Mouse (Mus musculus) hindbrain, embryonic 11.5 days (tissue): ENCODE data around the gene Dhx33. TPM values are rescaled to one million over a fixed set of nuclear protein-coding genes. Genes with fewer than 3 reads are reported as not detected.

Source experiments
- ATAC-seq: fragments of 200-750 bp; cut with Nextera tagmentation; 2 replicates; pipeline ENCODE4 v1.8.0; 2017; ENCODE audit warnings: mild to moderate bottlenecking, moderate TSS enrichment, moderate library complexity; ENCODE audit not compliant: low FRiP score
- DNase-seq: peaks from one replicate; pipeline ENCODE4 v3.0.0-alpha.2; 2015; ENCODE audit warnings: low spot score
- H3K27ac ChIP-seq: fragments of 300-500 bp; sonication (generic); 2 replicates; pipeline ENCODE4 v1.5.1; 2014; ENCODE audit warnings: mild to moderate bottlenecking, low read depth, low read length
- H3K27me3 ChIP-seq: fragments of 300-500 bp; sonication (generic); 2 replicates; pipeline ENCODE4 v1.6.1; 2014; ENCODE audit warnings: mild to moderate bottlenecking, low read length, moderate library complexity, mixed read lengths; ENCODE audit not compliant: control insufficient read depth, insufficient read depth
- H3K36me3 ChIP-seq: fragments of 300-500 bp; sonication (generic); 2 replicates; pipeline ENCODE4 v1.6.1; 2014; ENCODE audit warnings: mild to moderate bottlenecking, low read length, moderate library complexity, mixed read lengths; ENCODE audit not compliant: control insufficient read depth, insufficient read depth
- H3K4me1 ChIP-seq: fragments of 300-500 bp; sonication (generic); replicated peaks from 2 replicates; pipeline ENCODE4 v1.6.1; 2014; ENCODE audit warnings: low read length, mixed read lengths; ENCODE audit not compliant: control insufficient read depth, insufficient read depth
- H3K4me2 ChIP-seq: fragments of 300-500 bp; sonication (generic); replicated peaks from 2 replicates; pipeline ENCODE4 v1.6.1; 2014; ENCODE audit warnings: mild to moderate bottlenecking, low read depth, low read length
- H3K4me3 ChIP-seq: fragments of 300-500 bp; sonication (generic); 2 replicates; pipeline ENCODE4 v1.5.1; 2014; ENCODE audit warnings: low read depth, low read length
- H3K9ac ChIP-seq: fragments of 300-500 bp; sonication (generic); 2 replicates; pipeline ENCODE4 v1.6.1; 2014; ENCODE audit warnings: low read depth, low read length
- H3K9me3 ChIP-seq: fragments of 300-500 bp; sonication (generic); 2 replicates; pipeline ENCODE4 v1.6.1; 2016; ENCODE audit warnings: low read length; ENCODE audit not compliant: control insufficient read depth
- WGBS: fragments of 180-500 bp; shearing (Covaris S2); extraction: QIAGEN DNeasy Blood & Tissue Kit; methylation state at CpG from one replicate; pipeline ENCODE4 v1.1.7; 2014; 5-methylcytosine and 5-hydroxymethylcytosine counted together
- polyA plus RNA-seq: library from polyadenylated mRNA; unstranded; fragments of >200 nt; fragmentation: Nextera tagmentation; extraction: Ambion mirVana; gene quantifications from 2 replicates; pipeline ENCODE4 v1.2.1, GENCODE M21; 2014

Gene Dhx33
- 17.8 and 19.3 TPM in 2 replicates for polyA plus RNA-seq

DNA sequence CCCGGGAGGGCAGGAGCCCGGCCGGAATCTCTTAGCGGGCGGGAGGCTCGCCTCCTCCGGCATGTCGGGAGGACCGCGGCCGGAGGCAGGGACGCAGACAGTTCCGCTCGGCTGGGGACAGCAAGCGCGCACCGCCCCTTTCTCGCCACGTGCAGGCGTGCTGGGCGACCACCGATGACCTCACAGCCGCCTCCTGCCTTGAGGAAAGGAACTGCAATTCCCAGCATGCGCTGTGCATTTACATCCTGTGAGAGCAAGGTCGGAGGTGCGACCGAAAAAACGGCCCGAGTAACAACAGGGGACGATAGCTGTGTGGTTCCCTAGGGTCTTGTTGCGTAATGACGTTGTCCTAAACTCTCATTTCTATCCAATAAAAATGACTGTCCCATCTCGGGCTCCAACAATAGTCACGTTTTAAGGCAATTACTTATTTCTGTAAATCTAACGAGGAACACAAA, at the start of gene Dhx33:
TSS of gene Dhx33 (minus strand) at position 122 of the 458 bp plus-strand sequence.
- H3K4me1 ChIP-seq = peaks cover 6% of the 10 kb centered on the region; the same call in 1 of the 2 replicates
- DNase-seq (peak; percentile 97), ATAC-seq (peak; percentile 98)
- peak within 1 kb of the TSS; percentile 66; the same call in 1 of the 2 replicates for H3K9ac ChIP-seq
- under 1% methylated on average over 35 of the region's 35 CpGs for WGBS
- no peaks in the 10 kb centered on the region for H3K27me3 ChIP-seq
- H3K9me3 ChIP-seq = no peaks in the 10 kb centered on the region
- peak within 1 kb of the TSS; percentile 87 for H3K4me3 ChIP-seq
- H3K4me2 ChIP-seq = peak within 1 kb of the TSS; percentile 64
- H3K27ac ChIP-seq = peak within 1 kb of the TSS; percentile 69; the same call in 1 of the 2 replicates
- H3K36me3 ChIP-seq = no peaks in the 10 kb centered on the region

DNA sequence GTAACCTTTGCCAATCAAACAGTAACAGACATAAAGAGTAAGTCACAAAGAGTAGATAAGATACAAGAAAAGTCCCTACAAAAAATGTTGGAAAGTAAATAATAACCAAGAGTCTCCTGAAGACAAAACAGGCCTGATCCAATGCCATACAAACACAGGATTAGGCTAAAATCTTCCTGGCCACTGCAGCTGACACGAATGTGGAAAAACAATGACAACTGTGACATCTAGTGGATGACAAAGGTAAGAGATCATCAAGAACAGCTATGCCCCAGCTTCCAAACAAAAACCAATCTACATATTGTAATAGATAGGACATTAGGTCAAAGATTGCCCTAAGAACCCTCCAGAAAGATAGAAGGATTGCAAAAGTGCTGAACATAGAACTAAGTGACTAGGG, 48.3 kb upstream of the Dhx33 start:
- WGBS = 4% methylated on average over 1 of the region's 1 CpGs
- no peak overlapping the region for H3K4me2 ChIP-seq
- H3K4me3 ChIP-seq = no peak overlapping the region
- no peaks in the 10 kb centered on the region for H3K9me3 ChIP-seq
- H3K9ac ChIP-seq = no peak overlapping the region
- no peak overlapping the region for H3K27ac ChIP-seq
- no peak for ATAC-seq
- peak; percentile 39 for DNase-seq
- no peaks in the 10 kb centered on the region for H3K27me3 ChIP-seq
- H3K36me3 ChIP-seq = no peaks in the 10 kb centered on the region
- H3K4me1 ChIP-seq = no peaks in the 10 kb centered on the region

DNA sequence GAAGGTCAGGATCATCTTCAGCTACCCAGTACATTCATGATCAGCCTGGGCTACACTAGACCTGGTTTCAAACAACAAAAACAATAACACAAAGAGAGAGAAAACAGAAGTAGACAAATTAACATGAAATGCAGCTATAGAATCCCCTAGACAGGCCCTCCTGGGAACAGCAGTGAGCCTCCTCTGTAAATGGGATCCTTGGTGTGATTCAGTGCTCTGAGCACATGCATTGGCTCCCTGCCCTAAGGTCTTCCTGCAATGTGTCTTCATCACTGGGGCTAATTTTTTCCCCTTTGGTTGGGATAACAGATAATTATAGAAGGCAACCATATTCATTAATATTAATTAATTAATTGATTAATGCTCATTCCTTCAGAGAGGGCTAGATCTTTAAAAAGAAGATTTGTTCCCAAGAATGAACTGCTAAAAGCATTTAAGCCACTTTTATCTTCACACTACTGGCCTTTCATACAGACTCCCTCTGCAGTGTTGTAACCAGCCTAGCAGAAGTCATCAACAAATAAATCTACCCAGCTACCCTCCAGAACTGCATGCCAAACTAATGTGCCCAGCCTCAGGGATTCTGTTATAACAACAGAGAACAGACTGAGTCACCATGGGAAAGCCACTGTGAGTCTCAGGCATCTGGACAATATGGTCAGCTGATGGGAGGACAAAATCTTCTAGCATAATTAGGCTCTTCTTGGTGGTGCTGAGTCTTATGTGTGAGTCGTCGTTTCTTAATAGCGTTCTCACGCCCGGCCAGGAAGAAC, 35.5 kb upstream of the Dhx33 start:
- Histone ChIP-seq H3K9ac (no peak overlapping the region), H3K9me3 (no peaks in the 10 kb centered on the region), H3K4me3 (no peak overlapping the region), H3K4me2 (no peak overlapping the region), H3K36me3 (no peaks in the 10 kb centered on the region), H3K27ac (no peak overlapping the region), H3K27me3 (no peaks in the 10 kb centered on the region), H3K4me1 (no peaks in the 10 kb centered on the region)
- WGBS = 97% methylated on average over 5 of the region's 5 CpGs
- DNase-seq (no peak), ATAC-seq (no peak)

DNA sequence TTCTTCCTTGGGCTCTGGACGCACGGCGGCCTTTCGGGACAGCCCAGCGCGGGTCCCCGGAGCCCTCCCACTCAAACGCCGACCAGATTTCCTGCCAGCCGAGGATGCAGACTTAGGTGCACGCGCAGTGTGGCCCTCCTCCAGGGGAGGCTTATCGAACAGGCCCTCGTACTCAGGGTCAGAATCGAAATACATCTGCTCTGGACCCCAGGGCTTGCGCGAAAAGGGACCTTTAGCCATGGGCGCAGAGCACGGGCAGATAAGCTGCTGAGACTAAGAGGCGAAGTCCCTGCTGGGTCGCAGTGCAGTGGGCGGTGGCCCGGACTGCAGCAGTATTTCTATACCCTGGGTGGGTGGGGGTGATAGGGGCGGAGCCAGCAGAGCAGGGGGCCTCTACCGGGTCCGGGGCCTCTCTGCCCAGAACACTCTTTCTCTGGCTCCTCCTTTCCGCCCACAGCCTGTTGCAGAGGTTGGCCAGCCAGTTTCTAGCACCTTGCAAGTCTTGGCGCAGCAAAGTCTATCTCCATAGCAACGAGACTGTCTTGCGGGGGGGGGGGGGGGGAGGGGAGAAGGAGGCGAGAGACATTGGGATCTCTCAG, 29.0 kb upstream of the Dhx33 start, which contains the start of gene 6330403K07Rik:
TSS of gene 6330403K07Rik (minus strand) at position 351 of the 599 bp plus-strand sequence.
- Histone ChIP-seq H3K9ac (peak within 1 kb of the TSS; percentile 90), H3K4me2 (peak within 1 kb of the TSS; percentile 79), H3K4me3 (peak within 1 kb of the TSS; percentile 71), H3K27me3 (no peaks in the 10 kb centered on the region), H3K4me1 (peaks cover 3% of the 10 kb centered on the region; the same call in 1 of the 2 replicates), H3K9me3 (no peaks in the 10 kb centered on the region), H3K36me3 (no peaks in the 10 kb centered on the region), H3K27ac (peak within 1 kb of the TSS; percentile 92)
- WGBS = under 1% methylated on average over 27 of the region's 31 CpGs
- DNase-seq (peak; percentile 86), ATAC-seq (peak; percentile 97)

DNA sequence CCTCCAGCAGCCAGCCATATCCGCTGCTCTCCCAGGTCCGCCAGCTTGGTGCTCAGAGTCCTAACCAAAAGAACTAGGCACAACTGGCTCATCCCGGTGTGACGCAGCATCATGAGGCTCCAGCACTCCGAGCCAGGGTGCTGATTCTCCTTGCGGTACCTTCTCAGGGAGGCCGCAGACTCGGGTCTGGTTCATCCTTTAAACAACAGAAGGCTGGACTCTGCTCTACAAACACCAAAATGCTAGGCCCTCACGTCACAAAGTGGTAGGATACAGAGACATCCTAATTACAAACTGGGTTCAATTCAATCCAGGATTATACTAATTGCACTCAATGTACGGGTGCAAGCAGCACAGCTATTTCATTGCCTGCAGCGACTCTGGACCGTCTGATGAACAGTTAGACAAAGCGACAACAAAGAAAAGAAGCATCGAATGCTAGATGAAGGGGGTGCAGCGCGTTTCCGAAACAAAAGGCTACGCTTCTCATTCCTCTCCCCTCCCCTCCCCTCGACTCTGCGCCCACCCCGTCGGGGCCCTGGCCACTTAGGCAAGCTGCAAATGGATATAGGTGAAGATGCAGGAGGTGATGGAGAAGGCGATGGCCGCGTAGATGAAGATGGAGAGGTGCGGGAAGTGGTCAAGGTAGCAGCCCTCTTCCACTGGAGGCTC, 28.4 kb upstream of the Dhx33 start:
- DNase-seq (peak; percentile 71), ATAC-seq (peak; percentile 68)
- H3K4me2 ChIP-seq = peak overlapping the region; percentile 79
- 7% methylated on average over 26 of the region's 26 CpGs for WGBS
- H3K9me3 ChIP-seq = no peaks in the 10 kb centered on the region
- no peaks in the 10 kb centered on the region for H3K27me3 ChIP-seq
- peaks cover 3% of the 10 kb centered on the region; the same call in 1 of the 2 replicates for H3K4me1 ChIP-seq
- H3K4me3 ChIP-seq = peak overlapping the region; percentile 71
- H3K9ac ChIP-seq = peak overlapping the region; percentile 90
- H3K36me3 ChIP-seq = 0 out of 2 replicates have a peak, but pooled peaks cover 3% of the 10 kb centered on the region
- peak overlapping the region; percentile 92 for H3K27ac ChIP-seq

DNA sequence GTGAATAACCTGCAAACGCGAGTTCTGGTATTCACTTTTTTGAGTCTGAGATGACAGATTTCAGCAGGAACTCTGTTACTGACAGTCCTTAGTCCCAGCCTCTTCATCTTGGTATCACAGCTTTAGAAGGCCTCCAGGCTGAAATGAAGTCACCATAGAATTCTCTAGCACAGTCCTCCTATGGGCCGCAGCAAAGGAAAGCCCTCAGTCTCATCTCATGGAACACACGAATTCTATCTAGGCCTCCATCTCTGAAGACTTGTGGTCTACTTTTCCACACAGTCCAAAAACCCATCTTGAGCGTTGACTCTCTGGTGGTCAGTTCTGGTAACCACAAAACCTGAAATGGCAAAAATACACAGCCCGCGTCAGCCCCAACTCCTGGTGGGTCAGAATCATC, 27.8 kb upstream of the Dhx33 start:
- H3K4me2 ChIP-seq = peak overlapping the region; percentile 79
- peak overlapping the region; percentile 92 for H3K27ac ChIP-seq
- no peaks in the 10 kb centered on the region for H3K9me3 ChIP-seq
- DNase-seq = no peak
- ATAC-seq = 0 out of 2 replicates have a peak, but pooled peaks have one; percentile 1
- 0 out of 2 replicates have a peak, but pooled peaks cover 3% of the 10 kb centered on the region for H3K36me3 ChIP-seq
- 66% methylated on average over 7 of the region's 7 CpGs for WGBS
- peaks cover 3% of the 10 kb centered on the region; the same call in 1 of the 2 replicates for H3K4me1 ChIP-seq
- no peaks in the 10 kb centered on the region for H3K27me3 ChIP-seq
- peak overlapping the region; percentile 90 for H3K9ac ChIP-seq
- H3K4me3 ChIP-seq = peak overlapping the region; percentile 71

DNA sequence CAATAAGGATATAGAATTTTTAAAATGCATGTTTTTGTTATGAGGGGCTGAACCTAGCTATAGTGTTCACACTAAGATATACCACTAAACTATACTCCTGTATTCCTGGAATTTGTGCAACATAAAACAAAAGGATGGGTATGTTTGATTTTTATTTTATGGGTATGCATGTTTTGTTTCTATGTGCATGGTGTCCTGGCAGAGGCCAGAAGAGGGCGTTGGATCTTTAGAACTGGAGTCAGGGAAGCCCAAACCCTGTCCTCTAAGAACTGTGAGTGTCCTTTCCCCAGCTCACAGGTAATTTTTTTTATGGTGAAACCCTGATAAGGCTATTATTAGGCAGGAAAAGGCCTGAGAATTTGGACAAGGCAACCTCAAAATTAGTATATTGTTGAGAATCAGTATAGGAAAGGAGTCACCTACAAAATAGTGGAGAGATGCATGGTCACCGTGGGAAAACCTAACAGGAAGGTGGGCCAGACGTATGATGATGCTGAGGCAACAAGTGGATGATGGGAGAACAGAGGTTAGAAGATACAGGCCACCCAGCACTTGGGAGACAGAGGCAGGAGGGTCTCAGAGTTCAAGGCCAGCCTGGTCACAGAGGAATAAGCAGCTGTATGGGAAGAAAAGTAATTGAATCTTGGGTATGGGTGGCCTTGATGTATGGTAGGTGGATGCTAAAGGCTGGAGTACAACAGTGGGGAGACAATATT, 25.3 kb upstream of the Dhx33 start:
- H3K4me3 ChIP-seq = no peak overlapping the region
- H3K9ac ChIP-seq = no peak overlapping the region
- H3K27ac ChIP-seq = no peak overlapping the region
- 0 out of 2 replicates have a peak, but pooled peaks cover 5% of the 10 kb centered on the region for H3K36me3 ChIP-seq
- 78% methylated on average over 3 of the region's 3 CpGs for WGBS
- DNase-seq = no peak
- H3K27me3 ChIP-seq = no peaks in the 10 kb centered on the region
- ATAC-seq = no peak
- no peaks in the 10 kb centered on the region for H3K9me3 ChIP-seq
- H3K4me2 ChIP-seq = no peak overlapping the region
- H3K4me1 ChIP-seq = peaks cover 3% of the 10 kb centered on the region; the same call in 1 of the 2 replicates

DNA sequence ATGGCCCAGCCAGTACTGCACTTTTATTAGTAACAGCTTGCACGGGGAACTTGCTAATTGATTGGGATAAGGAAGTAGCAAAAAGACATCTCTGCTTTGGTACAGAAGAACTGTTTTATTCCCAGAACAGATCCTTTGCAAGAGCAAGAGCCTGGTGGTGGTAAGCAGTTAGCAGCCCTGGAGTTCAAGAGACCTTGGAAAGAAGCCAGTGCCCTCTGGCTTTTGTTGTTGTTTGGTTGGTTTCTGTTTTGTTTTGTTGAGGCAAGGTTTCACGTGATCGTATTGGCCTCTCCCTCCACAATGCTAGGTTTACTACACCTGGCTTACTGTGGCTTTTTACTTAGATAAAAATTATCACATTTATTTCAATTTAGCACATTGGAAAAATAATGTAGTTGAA, 24.0 kb upstream of the Dhx33 start:
- 0 out of 2 replicates have a peak, but pooled peaks cover 5% of the 10 kb centered on the region for H3K36me3 ChIP-seq
- WGBS = 87% methylated on average over 3 of the region's 3 CpGs
- no peak for ATAC-seq

More for the DNA sequence above, 24.0 kb upstream of the Dhx33 start:
- H3K9ac ChIP-seq = no peak overlapping the region
- no peak for DNase-seq
- H3K9me3 ChIP-seq = no peaks in the 10 kb centered on the region
- no peak overlapping the region for H3K27ac ChIP-seq
- no peaks in the 10 kb centered on the region for H3K27me3 ChIP-seq
- H3K4me3 ChIP-seq = no peak overlapping the region
- H3K4me2 ChIP-seq = no peak overlapping the region
- peaks cover 3% of the 10 kb centered on the region; the same call in 1 of the 2 replicates for H3K4me1 ChIP-seq
